Mouse (Mus musculus) heart, embryonic 15.5 days (tissue): ENCODE data around the gene Gm7247. TPM values are rescaled to one million over a fixed set of nuclear protein-coding genes. Genes with fewer than 3 reads are reported as not detected.

Experiments
- ATAC-seq: fragments of 200-750 bp; cut with Nextera tagmentation; replicated peaks from 2 replicates; pipeline ENCODE4 v1.8.0; 2017; ENCODE audit warnings: low read depth, moderate TSS enrichment; ENCODE audit not compliant: insufficient number of reproducible peaks, insufficient read depth, low FRiP score
- H3K27ac ChIP-seq: fragments of 300-500 bp; sonication (generic); 2 replicates; pipeline ENCODE4 v1.5.1; 2015; ENCODE audit warnings: mild to moderate bottlenecking, inconsistent platforms
- H3K27me3 ChIP-seq: fragments of 300-500 bp; sonication (generic); 2 replicates; pipeline ENCODE4 v1.6.1; 2015; ENCODE audit warnings: inconsistent platforms
- H3K36me3 ChIP-seq: fragments of 300-500 bp; sonication (generic); 2 replicates; pipeline ENCODE4 v1.6.1; 2015; ENCODE audit warnings: mild to moderate bottlenecking, inconsistent platforms
- H3K4me1 ChIP-seq: fragments of 300-500 bp; sonication (generic); replicated peaks from 2 replicates; pipeline ENCODE4 v1.6.1; 2015; ENCODE audit warnings: inconsistent platforms
- H3K4me2 ChIP-seq: fragments of 300-500 bp; sonication (generic); 2 replicates; pipeline ENCODE4 v1.6.1; 2015; ENCODE audit warnings: inconsistent platforms, mild to moderate bottlenecking, moderate library complexity
- H3K4me3 ChIP-seq: fragments of 300-500 bp; sonication (generic); 2 replicates; pipeline ENCODE4 v1.5.1; 2015; ENCODE audit warnings: mild to moderate bottlenecking, inconsistent platforms
- H3K9ac ChIP-seq: fragments of 300-500 bp; sonication (generic); 2 replicates; pipeline ENCODE4 v1.6.1; 2015; ENCODE audit warnings: mild to moderate bottlenecking, inconsistent platforms
- H3K9me3 ChIP-seq: fragments of 300-500 bp; sonication (generic); replicated peaks from 2 replicates; pipeline ENCODE4 v1.6.1; 2016; ENCODE audit warnings: inconsistent platforms
- WGBS: fragments of 180-500 bp; shearing (Covaris S2); methylation state at CpG from one replicate; pipeline ENCODE4 v1.1.7; 2015; ENCODE audit warnings: mixed read lengths; 5-methylcytosine and 5-hydroxymethylcytosine counted together
- polyA plus RNA-seq: library from polyadenylated mRNA; unstranded; fragments of >200 nt; fragmentation: Nextera tagmentation; extraction: Ambion mirVana; gene quantifications from 2 replicates; pipeline ENCODE4 v1.2.1, GENCODE M21; 2015

Gm7247 gene
- not detected in 2 replicates for polyA plus RNA-seq

GRCm38 (mm10) chr14:51361456-51361855 is at the start of gene Gm7247:
TSS of gene Gm7247 (plus strand) at chr14:51361756.
- ATAC-seq, result no peak

GRCm38 (mm10) chr14:51324001-51324400 is 37.6 kb upstream of the Gm7247 start:
- H3K9me3 ChIP-seq, result no peaks in the 10 kb centered on the region
- H3K4me1 ChIP-seq, result no peaks in the 10 kb centered on the region
- no peak overlapping the region for H3K4me3 ChIP-seq
- H3K36me3 ChIP-seq, result no peaks in the 10 kb centered on the region
- no peak overlapping the region for H3K4me2 ChIP-seq
- H3K9ac ChIP-seq, result no peak overlapping the region
- no peak for ATAC-seq
- 34% methylated on average over 1 of the region's 1 CpGs for WGBS
- H3K27me3 ChIP-seq, result no peaks in the 10 kb centered on the region
- H3K27ac ChIP-seq, result no peak overlapping the region

More at GRCm38 (mm10) chr14:51361456-51361855, at the start of gene Gm7247:
- Histone ChIP-seq H3K9ac (no peak within 1 kb of the TSS), H3K4me1 (no peaks in the 10 kb centered on the region), H3K4me3 (no peak within 1 kb of the TSS), H3K36me3 (no peaks in the 10 kb centered on the region), H3K4me2 (no peak within 1 kb of the TSS), H3K27me3 (peaks cover 3% of the 10 kb centered on the region; the same call in 1 of the 2 replicates), H3K27ac (no peak within 1 kb of the TSS), H3K9me3 (no peaks in the 10 kb centered on the region)
- WGBS, result 93% methylated on average over 1 of the region's 1 CpGs

- H3K9me3 ChIP-seq, result no peaks in the 10 kb centered on the region
- H3K4me3 ChIP-seq, result no peak overlapping the region
- H3K36me3 ChIP-seq, result no peaks in the 10 kb centered on the region
- no peaks in the 10 kb centered on the region for H3K27me3 ChIP-seq
- no peak overlapping the region for H3K9ac ChIP-seq
- no peak overlapping the region for H3K4me2 ChIP-seq
- no peaks in the 10 kb centered on the region for H3K4me1 ChIP-seq
- H3K27ac ChIP-seq, result no peak overlapping the region
- no peak for ATAC-seq
Observed at GRCm38 (mm10) chr14:51346027-51346426, 15.5 kb upstream of the Gm7247 start.

- Histone ChIP-seq H3K9me3 (no peaks in the 10 kb centered on the region), H3K4me2 (peak overlapping the region; percentile 95), H3K9ac (peak overlapping the region; percentile 49), H3K27ac (no peak overlapping the region), H3K27me3 (peaks cover 3% of the 10 kb centered on the region; the same call in 1 of the 2 replicates), H3K36me3 (no peaks in the 10 kb centered on the region), H3K4me1 (no peaks in the 10 kb centered on the region), H3K4me3 (peak overlapping the region; percentile 55)
- 2% methylated on average over 67 of the region's 75 CpGs for WGBS
- ATAC-seq, result peak; percentile 43; the same call in 1 of the 2 replicates
Observed at GRCm38 (mm10) chr14:51358111-51358982, 3.2 kb upstream of the Gm7247 start.

GRCm38 (mm10) chr14:51382805-51383204 is 21.2 kb downstream of the Gm7247 start:
- H3K4me1 ChIP-seq, result no peaks in the 10 kb centered on the region
- no peak overlapping the region for H3K4me3 ChIP-seq
- H3K27ac ChIP-seq, result no peak overlapping the region
- H3K4me2 ChIP-seq, result no peak overlapping the region
- H3K9ac ChIP-seq, result no peak overlapping the region
- no peaks in the 10 kb centered on the region for H3K36me3 ChIP-seq
- 0 out of 2 replicates have a peak, but pooled peaks have one; percentile 7 for ATAC-seq
- H3K27me3 ChIP-seq, result no peaks in the 10 kb centered on the region
- 92% methylated on average over 20 of the region's 20 CpGs for WGBS
- H3K9me3 ChIP-seq, result no peaks in the 10 kb centered on the region; the same call in 1 of the 2 replicates

GRCm38 (mm10) chr14:51384351-51384750 is 22.8 kb downstream of the Gm7247 start:
- ATAC-seq, result no peak
- 91% methylated on average over 10 of the region's 10 CpGs for WGBS
- no peaks in the 10 kb centered on the region for H3K4me1 ChIP-seq
- no peak overlapping the region for H3K9ac ChIP-seq
- no peak overlapping the region for H3K4me3 ChIP-seq
- no peak overlapping the region for H3K27ac ChIP-seq
- no peaks in the 10 kb centered on the region; the same call in 1 of the 2 replicates for H3K9me3 ChIP-seq
- H3K4me2 ChIP-seq, result no peak overlapping the region
- H3K36me3 ChIP-seq, result no peaks in the 10 kb centered on the region
- H3K27me3 ChIP-seq, result no peaks in the 10 kb centered on the region

GRCm38 (mm10) chr14:51385741-51386140 is 24.2 kb downstream of the Gm7247 start:
- no peak for ATAC-seq
- H3K27ac ChIP-seq, result no peak overlapping the region
- no peaks in the 10 kb centered on the region; the same call in 1 of the 2 replicates for H3K9me3 ChIP-seq
- no peak overlapping the region for H3K4me3 ChIP-seq
- no peaks in the 10 kb centered on the region for H3K27me3 ChIP-seq
- no peaks in the 10 kb centered on the region for H3K36me3 ChIP-seq
- H3K4me1 ChIP-seq, result no peaks in the 10 kb centered on the region
- H3K4me2 ChIP-seq, result no peak overlapping the region
- 88% methylated on average over 4 of the region's 4 CpGs for WGBS
- H3K9ac ChIP-seq, result no peak overlapping the region

- Histone ChIP-seq H3K36me3 (no peaks in the 10 kb centered on the region), H3K9me3 (no peaks in the 10 kb centered on the region; the same call in 1 of the 2 replicates), H3K27ac (no peak overlapping the region), H3K4me3 (no peak overlapping the region), H3K9ac (no peak overlapping the region), H3K4me2 (no peak overlapping the region), H3K4me1 (no peaks in the 10 kb centered on the region), H3K27me3 (no peaks in the 10 kb centered on the region)
- ATAC-seq, result no peak
- 93% methylated on average over 8 of the region's 8 CpGs for WGBS
Observed at GRCm38 (mm10) chr14:51387768-51388167, 26.2 kb downstream of the Gm7247 start.

GRCm38 (mm10) chr14:51388222-51388621 is 26.7 kb downstream of the Gm7247 start:
- no peaks in the 10 kb centered on the region; the same call in 1 of the 2 replicates for H3K9me3 ChIP-seq
- no peaks in the 10 kb centered on the region for H3K36me3 ChIP-seq

GRCm38 (mm10) chr14:51410520-51410919 is 49.0 kb downstream of the Gm7247 start, which contains the start of gene Vmn2r88:
TSS of gene Vmn2r88 (plus strand) at chr14:51410820.
- no peak for ATAC-seq
- no peaks in the 10 kb centered on the region for H3K36me3 ChIP-seq
- no peaks in the 10 kb centered on the region for H3K9me3 ChIP-seq
- H3K4me3 ChIP-seq, result no peak within 1 kb of the TSS
- no peaks in the 10 kb centered on the region for H3K27me3 ChIP-seq
- 69% methylated on average over 1 of the region's 1 CpGs for WGBS
- no peak within 1 kb of the TSS for H3K27ac ChIP-seq
- H3K4me2 ChIP-seq, result no peak within 1 kb of the TSS
- no peaks in the 10 kb centered on the region for H3K4me1 ChIP-seq
- H3K9ac ChIP-seq, result no peak within 1 kb of the TSS

More at GRCm38 (mm10) chr14:51388222-51388621, 26.7 kb downstream of the Gm7247 start:
- Histone ChIP-seq H3K27ac (no peak overlapping the region), H3K27me3 (no peaks in the 10 kb centered on the region), H3K4me2 (no peak overlapping the region), H3K4me1 (no peaks in the 10 kb centered on the region), H3K9ac (no peak overlapping the region), H3K4me3 (no peak overlapping the region)
- ATAC-seq, result no peak
- 91% methylated on average over 9 of the region's 9 CpGs for WGBS

GRCm38 (mm10) chr14:51423885-51424284 is 62.3 kb downstream of the Gm7247 start:
- Histone ChIP-seq H3K36me3 (no peaks in the 10 kb centered on the region), H3K27ac (no peak overlapping the region), H3K9ac (no peak overlapping the region), H3K9me3 (no peaks in the 10 kb centered on the region), H3K4me3 (no peak overlapping the region), H3K4me1 (no peaks in the 10 kb centered on the region), H3K4me2 (no peak overlapping the region), H3K27me3 (no peaks in the 10 kb centered on the region)
- no peak for ATAC-seq
- 47% methylated on average over 2 of the region's 2 CpGs for WGBS
